Mouse (Mus musculus): ENCODE results near the gene Six3.

Six3 gene

DNA sequence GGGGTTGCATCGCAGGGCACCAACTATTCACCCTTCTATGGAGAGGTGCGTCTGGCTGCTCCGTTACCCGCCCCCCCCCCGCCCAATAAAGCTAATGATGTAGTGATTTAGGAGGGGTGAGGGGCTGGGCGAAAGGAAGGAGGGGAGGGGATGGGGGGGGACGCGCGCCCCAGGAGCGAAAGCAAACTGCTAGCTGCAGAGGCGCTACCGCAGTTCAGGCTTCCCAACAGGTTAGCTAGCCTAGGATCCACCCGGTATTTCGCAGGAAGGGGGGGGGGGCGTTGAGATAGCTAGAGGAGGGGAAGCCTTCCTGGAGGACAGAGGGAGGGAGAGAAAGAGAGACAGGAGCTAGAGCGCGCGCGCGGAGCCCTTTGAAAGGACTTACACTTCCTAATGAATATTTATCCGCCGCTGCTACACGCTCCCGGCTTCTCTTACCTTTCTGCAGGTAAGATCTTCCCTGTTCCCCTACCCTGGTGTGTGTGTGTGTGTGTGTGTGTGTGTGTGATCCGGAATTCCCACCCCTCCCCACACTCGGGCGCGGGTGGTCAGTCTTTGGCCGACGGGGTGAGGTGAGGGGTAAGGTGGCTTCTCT is at the start of gene Six3:
Gene Six3 (plus strand): TSS at position 343 of the 595 bp plus-strand sequence.
- no peak for DNase-seq (ENCODE audit: low spot score in 2 of 2)

DNA sequence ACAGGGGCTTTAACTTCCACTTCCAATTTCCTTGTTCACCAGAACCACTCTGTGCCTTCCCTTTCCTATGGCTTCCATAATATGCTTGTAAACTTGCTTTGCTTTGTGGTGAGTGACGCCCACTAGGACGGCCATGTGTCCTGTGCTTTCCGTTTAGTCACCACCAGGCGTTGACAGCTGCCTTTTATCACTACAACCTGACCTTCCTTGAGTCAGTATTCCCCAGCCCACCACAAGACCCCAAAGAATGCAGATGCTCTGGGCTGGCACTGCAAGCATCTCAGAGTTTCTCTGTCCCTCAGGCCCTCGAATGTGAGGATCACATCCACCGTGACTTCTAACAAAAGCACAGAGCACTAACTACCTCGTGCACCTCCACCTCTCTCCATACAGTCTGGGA is 49.3 kb upstream of the Six3 start:
- DNase-seq (ENCODE audit: low spot score in 2 of 2) = no peak

DNA sequence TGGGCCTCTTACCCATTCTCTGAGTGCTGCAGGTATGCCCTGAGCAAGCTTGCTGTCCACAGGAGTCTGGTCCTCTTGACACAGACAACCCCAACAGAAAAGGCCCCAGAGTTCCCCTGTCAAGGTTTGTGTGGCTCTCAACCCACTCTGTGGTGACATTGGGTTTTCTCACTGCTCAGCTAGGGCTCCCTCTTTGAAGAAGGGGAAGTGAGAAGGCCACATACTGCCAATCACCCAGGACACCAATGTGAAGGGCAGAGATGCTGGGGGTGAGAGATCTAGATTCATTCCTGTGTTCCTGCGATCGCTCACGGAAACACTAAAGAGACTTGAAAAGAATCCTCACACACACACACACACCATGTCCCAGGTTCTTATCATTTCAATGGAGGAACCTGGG is 39.4 kb upstream of the Six3 start:
- DNase-seq (ENCODE audit: low spot score in 2 of 2) = no peak

DNA sequence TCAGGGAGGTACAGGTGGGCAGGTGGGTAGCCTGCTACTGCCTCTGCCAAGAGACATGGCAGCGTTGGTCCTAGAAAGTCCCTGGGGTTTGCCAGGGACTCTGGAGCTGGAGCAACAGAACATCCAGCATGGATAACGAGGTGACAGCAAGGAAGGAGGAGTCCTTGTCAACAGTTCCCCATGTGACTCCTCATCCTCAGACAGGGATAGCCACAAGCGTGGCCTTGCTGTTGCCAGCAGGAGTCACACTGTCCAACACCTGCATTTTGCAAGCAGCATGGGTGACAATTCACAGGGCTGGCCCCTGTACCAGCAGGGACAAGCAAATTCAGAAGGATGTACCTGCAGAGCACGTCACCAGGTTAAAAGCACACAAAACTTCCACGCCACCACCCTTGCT is 35.1 kb upstream of the Six3 start:
- DNase-seq (ENCODE audit: low spot score in 2 of 2) = no peak

DNA sequence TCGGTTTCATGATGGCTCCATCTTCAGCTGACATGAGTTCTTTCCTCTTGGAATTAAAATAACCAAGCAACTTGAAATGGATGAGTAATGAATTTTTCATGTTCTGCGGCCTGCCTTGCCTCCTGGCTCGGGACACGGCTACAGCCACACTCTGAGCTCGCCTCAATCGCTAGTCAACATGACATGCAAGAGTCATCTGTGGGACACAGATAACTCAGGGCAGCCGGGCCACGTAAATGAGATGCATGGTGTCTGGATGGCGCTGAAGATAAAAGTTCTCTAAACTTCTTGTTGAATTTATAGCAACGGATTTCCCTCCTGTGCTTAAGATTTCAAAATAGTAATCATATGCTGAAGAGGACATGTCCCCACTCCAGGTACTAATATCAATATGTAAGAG is 34.1 kb upstream of the Six3 start:
- no peak for DNase-seq (ENCODE audit: low spot score in 2 of 2)

DNA sequence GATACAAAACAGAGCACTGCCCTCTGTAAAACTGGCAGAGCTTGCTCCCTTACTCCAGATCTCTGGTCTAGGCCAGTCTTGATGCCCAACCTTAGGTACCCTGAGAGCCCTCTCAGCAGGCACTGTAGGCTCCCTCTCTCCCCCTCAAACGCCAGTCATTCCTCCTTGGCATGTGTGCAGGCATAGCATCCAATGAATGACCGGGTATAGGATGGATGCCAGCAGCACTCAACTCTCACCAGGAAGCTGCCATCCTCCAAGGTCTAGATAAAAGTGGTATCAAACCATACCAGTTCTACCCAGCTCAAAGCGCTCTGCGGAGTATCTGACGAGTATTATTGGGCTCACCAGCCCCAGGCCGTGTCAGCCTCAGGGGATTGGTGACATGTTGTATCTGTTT is 33.2 kb upstream of the Six3 start:
- DNase-seq (ENCODE audit: low spot score in 2 of 2) = no peak

DNA sequence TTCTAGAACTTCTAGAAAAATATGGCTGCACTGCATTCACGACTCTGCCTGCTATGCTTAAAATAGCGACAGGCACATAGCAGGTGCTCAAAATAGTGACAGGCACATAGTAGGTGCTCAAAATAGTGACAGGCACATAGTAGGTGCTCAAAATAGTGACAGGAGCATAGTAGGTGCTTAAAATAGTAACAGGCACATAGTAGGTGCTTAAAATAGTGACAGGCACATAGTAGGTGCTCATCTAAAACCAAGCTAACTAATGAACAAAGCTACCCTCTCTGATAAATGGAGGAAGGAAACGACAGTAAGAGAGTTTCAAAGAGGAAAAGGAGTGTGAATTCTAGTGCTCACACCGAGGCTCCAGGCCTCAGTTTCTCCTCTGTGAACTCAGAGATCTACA is 29.2 kb upstream of the Six3 start:
- no peak for DNase-seq (ENCODE audit: low spot score in 2 of 2)

DNA sequence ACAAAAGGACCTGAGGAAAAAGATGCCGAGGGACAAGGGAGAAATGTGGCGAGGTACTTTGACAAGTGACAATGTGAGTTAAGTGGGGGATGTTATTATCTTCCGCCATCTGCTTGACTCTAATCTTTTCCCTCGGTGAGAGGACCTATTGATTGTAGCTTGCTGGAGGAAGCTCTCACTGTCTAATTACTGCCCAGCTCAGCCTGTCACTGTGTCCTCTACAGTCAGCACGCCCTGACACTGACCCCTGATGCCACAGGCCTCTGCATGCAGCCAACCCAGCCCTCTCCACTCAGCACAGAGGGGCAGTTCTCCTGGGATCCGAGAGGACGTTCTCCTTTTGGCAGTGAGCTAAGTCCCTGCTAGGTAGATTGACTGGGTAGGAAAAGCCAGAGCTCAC is 28.8 kb upstream of the Six3 start:
- no peak for DNase-seq (ENCODE audit: low spot score in 2 of 2)

DNA sequence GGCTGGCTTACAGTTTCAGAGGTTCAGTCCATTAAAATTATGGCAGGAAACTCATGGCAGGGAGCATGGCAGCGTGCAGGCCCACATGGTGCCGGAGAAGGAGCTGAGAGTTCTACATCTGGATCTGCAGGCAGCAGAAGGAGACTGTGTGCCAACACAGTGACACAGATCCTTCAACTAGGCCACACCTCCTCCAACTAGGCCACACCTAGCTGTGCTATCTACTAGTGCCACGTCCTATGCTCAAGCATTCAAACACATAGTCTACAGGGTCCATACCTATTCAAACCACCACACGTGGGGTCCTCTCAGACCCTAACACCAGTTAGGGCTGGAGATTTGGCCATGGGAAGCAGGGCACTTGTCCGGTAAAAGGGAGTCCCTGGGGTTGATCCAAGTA is 27.6 kb upstream of the Six3 start:
- no peak for DNase-seq (ENCODE audit: low spot score in 2 of 2)

DNA sequence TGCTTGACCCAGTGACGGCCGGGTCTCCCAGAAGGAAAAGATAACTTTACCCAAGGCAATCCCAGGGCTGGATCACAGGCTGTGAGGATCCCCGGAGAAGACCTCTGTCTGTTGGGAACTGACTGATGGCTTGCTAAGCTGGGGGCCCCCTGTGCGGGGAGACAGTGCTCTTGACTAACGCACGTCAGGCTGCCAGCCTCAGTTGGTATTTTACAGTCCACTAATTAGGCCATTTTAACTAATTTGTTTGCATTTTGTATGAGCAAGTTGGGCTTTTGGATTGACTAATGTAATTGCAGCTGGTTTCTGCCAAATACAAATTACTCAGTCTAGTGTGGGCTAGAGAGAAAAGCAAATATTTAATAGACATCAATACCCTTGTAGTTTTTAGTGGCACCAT is 21.4 kb upstream of the Six3 start:
- no peak for DNase-seq (ENCODE audit: low spot score in 2 of 2)

DNA sequence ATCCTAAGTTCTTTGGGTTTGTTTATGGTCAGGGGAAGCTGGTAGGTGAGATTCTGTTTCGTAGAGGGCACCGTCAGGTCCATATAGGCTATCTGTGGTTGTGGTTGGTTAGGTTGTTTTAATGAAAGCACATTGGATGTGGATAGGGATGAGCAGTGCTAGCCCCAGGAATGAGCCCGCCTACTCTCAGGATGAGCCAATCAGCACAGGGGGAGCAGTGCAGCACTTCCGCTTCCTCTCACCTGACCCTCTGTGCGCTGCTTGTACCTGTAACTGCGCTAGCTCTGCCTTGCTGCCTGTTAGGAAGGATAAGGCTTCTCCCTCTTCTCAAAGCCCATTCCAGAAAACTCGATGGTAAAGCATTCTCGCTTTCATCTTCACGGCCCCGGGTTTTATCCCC is 17.6 kb upstream of the Six3 start:
- DNase-seq (ENCODE audit: low spot score in 2 of 2) = no peak

DNA sequence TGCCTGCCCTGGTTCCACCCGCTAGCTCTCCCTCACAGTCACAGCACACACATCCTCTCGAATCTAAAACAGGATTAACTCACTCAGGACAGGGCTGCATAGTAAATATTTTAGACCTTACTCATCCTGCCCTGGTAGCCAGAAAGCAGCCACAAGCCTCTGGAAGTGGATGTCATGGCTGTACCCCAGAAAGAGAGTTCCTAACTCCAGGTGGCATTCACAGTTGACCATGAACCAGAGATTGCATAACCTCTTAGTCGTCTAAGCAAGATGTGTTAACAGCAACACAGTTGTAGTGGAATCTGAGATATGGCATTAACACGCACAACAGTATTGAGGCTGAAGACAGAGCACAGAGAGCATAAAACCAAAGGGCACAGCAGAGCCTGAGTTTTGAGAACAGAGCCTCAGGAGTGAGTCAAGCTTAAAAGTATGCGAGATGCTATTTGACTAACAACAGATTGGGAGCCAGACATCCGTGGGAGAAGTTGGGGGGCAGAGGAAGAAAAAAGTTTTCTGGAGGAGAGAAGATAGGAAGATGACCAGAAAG is 17.0 kb upstream of the Six3 start:
- no peak for DNase-seq (ENCODE audit: low spot score in 2 of 2)

DNA sequence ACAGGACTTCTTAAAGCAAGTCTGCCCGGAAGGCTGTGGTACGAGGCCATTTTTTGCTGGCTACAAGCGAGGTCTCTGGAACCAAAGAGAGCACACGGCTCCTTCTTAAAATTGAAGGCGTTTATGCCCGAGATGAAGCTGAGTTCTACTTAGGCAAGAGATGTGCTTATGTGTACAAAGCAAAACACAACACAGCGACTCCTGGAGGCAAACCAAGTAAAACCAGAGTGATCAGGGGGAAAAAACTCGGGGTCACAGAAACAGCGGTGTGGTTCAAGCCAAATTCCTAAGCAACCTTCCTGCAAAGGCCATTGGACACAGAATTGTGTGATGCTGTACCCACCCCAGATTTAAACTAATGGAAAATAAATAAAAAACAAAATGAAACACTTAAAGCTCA is 13.9 kb upstream of the Six3 start:
- no peak for DNase-seq (ENCODE audit: low spot score in 2 of 2)

DNA sequence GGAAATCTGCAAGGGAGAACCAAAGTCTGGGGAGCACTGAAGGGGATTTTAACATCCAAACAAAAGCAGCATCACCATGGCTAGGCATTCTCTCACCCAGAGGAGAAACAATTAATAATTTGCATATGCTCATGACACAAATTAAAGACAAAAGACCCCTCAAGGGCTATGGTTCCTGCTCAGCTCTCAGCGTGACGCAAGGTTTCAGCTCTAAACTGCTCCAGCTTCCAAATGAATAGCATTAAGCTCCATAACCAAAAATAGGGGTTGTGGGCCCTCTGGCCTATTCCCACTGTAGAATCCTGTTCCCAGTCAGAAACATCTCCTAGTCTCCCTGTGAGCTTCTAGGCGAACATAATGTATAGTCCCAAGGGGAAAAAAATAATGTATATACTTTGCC is 6.9 kb upstream of the Six3 start:
- no peak for DNase-seq (ENCODE audit: low spot score in 2 of 2)

DNA sequence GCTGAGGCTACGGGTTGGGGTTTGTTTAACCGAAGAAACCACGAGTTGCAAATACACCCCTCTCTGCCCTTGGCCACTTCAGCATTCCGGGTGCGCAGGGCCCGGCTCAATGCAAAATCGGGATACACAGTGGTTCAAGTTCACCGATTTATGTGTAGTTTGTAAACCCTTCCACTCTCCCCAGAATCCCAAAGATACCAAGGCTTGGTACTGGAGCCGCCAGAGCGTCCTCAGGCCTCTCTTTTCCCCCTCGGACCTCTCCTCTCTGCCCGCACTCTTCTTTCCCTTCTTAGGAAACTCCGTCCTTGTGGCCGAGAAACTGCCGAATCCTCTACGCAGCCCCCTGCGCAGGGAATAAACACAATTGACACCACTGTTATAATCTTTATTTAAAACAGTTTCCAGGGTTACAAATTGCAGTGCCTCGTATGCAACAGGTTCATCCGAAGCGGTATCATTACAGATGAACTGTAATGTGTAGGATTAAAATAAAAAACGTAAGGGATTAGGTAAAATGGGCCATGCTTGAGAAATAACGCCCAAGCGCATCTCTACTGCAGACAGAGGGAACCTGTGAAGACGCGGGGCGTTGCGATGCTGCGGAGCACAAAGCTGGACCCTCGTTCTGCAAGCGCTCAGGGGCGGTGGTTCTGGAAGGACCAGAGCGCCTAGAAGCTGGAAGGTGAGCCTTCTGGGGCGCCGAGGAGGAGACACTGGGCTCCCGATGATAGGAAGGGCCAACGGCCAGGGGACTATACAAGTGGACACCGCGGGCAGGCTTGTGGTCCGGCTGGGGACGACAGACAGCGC is 5.6 kb upstream of the Six3 start:
- DNase-seq (ENCODE audit: low spot score in 2 of 2) = no peak

DNA sequence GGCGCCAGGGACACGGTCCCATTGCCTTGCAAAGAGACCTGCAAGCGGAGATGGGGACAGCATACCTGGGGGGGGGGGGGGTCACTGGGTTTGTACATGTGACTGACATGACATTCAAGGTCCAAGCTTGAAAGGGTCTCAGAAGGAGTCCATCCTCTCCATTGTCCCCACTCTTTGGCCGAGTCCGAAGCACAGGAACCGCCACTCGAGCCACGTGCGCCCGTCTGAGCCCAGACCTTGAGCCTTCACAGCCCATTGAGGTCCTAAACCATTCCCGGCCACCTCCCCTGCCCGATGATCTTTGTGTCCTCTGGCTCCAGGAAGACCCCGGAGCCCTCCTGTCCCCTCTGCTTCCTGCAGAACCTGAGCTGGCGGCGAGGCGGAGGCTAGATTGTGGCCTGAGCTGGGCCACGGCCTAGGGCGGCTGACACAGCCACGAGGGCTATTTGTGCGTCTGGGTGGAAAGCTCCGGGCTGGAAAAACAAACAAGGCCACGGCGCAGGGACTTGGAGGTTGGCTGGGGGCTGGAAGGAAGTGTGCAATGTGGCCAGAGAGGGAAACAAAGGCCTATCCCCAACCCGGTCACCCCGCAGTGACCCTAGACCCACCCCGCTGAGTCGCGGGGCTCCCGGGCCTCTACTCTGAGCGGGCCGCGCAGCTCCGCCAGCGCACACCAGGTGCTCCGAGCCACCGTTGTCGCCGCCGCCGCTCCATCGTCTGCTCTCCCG is 4.9 kb upstream of the Six3 start:
- DNase-seq (ENCODE audit: low spot score in 2 of 2) = no peak

DNA sequence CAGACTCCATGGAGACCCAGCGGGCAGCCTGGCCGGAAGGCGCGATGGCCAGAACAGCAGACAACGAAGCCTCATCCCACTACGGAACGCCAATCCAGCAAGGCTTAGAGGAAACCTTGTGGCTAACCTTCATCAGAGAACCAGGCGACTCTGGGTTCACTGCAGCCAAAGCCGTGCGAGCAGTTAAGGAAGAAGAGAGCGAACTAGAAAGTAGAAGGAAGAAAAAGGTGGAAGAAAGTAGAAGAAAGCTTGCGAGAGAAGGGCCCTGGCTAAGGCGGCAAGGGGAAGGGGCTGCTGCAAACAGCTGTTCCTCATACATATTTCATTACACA is 4.3 kb upstream of the Six3 start:
- DNase-seq (ENCODE audit: low spot score in 2 of 2) = no peak

DNA sequence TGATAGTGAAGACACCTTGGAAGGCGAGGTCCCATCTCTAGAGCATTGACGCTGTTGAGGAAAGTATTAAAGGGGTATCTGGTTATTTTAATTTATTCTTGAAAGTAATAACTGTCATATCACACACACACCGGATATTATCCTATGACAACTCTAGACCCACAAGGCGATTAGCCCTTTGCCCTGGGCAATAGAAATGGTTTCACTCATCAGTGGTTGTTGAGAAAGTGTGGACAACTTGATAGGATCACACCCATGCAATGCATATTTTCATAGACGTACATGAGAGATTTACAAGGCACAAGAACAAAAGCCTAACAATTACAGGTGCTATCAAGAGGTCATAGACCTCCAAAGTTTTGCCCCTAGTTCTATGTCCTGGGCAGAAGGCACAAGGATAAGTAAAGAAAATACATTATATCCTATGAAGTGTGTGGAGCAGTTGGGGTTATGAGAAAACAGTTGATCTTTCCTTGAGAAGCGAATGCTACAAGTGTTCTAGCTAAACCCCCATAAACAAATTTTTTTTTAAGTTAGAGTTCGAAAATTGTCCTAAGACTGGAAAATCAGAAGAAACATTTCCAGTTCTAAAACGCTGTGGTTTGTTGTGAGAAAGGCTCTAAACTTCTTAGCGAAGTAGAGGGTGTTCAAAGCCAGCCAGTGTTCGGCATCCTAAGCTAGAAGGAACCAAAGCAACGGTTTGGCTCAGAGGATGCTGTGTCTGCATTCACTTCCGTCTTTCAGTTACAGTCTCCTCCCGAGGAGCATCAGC is 3.6 kb upstream of the Six3 start:
- no peak for DNase-seq (ENCODE audit: low spot score in 2 of 2)

DNA sequence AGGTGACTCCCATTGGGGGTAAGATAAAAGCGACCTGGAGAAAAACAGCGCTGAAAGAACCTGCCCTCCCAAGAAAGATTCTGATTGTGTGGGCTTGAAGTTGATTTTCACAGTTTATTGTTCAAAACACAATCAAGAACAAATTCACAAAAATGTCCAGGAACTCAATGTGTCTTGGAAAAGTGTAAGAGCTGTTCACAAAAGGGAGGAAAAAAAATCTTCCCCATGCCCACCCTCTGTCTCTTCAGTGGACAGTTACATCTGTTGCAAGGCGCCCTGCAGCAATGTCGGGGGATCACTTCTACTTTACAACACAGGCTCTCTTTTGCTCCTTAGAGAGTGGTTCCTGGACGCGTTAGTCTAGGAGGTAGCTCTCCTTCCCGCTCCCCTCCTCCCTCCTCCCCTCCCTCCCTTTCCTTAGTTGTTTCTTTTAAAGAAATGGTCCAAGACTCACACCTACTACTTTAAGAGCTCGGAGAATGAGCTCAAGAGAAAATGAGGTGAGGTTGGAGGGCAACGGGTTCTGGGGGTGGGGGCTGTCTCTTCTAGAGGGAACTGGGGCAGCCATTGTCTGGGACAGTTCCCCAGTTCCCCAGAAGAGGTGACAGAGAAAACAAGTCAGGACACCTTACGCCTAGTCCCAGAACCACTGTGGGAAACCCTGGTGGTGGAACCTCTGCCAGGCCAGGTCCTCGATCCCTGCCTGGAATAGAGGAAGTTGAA is 2.9 kb upstream of the Six3 start:
- no peak for DNase-seq (ENCODE audit: low spot score in 2 of 2)

DNA sequence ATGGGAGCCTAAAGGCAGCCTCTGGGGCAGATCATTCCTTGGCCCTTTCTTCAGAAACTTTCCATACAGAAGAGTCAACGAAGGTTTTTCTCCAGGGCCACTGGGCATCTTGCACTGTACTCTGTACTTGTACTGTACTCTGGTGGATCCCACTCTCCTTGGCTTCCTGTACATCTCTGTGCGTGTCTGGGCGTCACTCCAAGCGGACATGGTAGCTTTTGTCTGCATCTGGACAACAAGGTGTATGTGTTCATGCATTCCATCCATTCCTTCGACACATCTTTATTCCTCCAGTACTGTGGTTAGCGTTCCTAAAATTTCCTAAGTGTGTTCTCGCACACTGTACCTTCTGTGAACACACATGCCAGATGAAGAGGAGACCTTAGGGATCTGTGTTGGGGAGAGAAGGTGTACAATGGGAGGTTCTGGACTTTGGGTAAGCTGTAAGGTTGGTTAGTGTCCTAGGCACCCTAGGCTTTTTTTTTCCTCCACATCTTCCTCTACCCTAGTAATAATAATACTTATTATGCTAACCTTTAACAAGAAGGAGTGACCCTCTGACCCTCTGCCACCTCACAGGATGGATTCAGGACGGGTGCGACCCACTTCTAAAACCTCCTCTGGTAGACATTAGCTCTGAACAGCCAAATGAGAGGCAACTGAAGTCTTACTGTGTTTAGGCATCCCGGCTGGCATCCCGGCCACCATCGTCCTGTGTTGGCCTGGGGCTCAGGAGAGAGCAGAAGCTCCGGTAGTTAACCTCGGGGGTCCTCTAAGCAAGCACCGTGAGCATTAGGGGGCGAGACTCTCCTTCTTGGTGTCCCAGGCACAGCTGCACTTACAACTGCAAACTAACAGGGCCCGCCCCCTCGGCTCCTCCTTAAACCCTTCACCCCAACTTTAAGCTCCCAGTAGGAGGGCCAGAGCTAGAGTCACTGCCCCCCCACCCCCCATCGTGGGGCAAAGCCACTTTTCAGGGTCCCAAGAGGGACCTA is 1.6 kb upstream of the Six3 start:
- DNase-seq (ENCODE audit: low spot score in 2 of 2) = no peak
